Mouse (Mus musculus): ENCODE results near the gene 9430097D07Rik. TPM values are rescaled to one million over a fixed set of nuclear protein-coding genes. Genes with fewer than 3 reads are reported as not detected.

Gene 9430097D07Rik
- polyA plus RNA-seq (2014; fragmentation: Nextera tagmentation; extraction: Ambion mirVana): 0.35 TPM in 1 of 2 replicates, not detected in the other

GRCm38 (mm10) chr2:32575586-32576160, at the start of gene 9430097D07Rik:
9430097D07Rik (minus strand) TSS chr2:32575684.
- Histone ChIP-seq H3K27me3 (ENCODE audit: control insufficient read depth, insufficient read depth, low read length) (peaks cover 12% of the 10 kb centered on the region), H3K4me3 (ENCODE audit: low read depth, low read length) (peak within 1 kb of the TSS; percentile 35), H3K4me1 (replicated peaks; ENCODE audit: control insufficient read depth, insufficient read depth, low read length) (no peaks in the 10 kb centered on the region; the same call in 1 of the 2 replicates), H3K36me3 (ENCODE audit: control insufficient read depth, insufficient read depth, low read length) (no peaks in the 10 kb centered on the region), H3K4me2 (ENCODE audit: low read depth, low read length, severe bottlenecking) (peak within 1 kb of the TSS; percentile 88), H3K9ac (ENCODE audit: low read length) (peak within 1 kb of the TSS; percentile 49), H3K27ac (ENCODE audit: low read depth, low read length) (no peak within 1 kb of the TSS), H3K9me3 (ENCODE audit: control insufficient read depth, low read length) (no peaks in the 10 kb centered on the region)
- DNase-seq (ENCODE audit: low spot score): peak; percentile 84
- 3% methylated on average over 28 of the region's 28 CpGs for WGBS
- peak; percentile 71; the same call in 1 of the 2 replicates for ATAC-seq (replicated peaks; ENCODE audit: low FRiP score)

GRCm38 (mm10) chr2:32624111-32624748, 48.7 kb upstream of the 9430097D07Rik start:
- Histone ChIP-seq H3K36me3 (ENCODE audit: control insufficient read depth, insufficient read depth, low read length) (no peaks in the 10 kb centered on the region), H3K27ac (ENCODE audit: low read depth, low read length) (no peak overlapping the region), H3K4me1 (replicated peaks; ENCODE audit: control insufficient read depth, insufficient read depth, low read length) (peaks cover 18% of the 10 kb centered on the region), H3K4me2 (ENCODE audit: low read depth, low read length, severe bottlenecking) (no peak overlapping the region), H3K27me3 (ENCODE audit: control insufficient read depth, insufficient read depth, low read length) (no peaks in the 10 kb centered on the region), H3K9me3 (ENCODE audit: control insufficient read depth, low read length) (no peaks in the 10 kb centered on the region), H3K9ac (ENCODE audit: low read length) (no peak overlapping the region), H3K4me3 (ENCODE audit: low read depth, low read length) (no peak overlapping the region)
- 86% methylated on average over 5 of the region's 5 CpGs for WGBS
- no peak for ATAC-seq (replicated peaks; ENCODE audit: low FRiP score)
- DNase-seq (ENCODE audit: low spot score): no peak

GRCm38 (mm10) chr2:32621517-32621859, 46.0 kb upstream of the 9430097D07Rik start, which contains the start of gene Ak1:
Ak1 (plus strand) TSS chr2:32621758.
- Histone ChIP-seq H3K9ac (ENCODE audit: low read length) (no peak within 1 kb of the TSS), H3K4me1 (replicated peaks; ENCODE audit: control insufficient read depth, insufficient read depth, low read length) (peaks cover 10% of the 10 kb centered on the region; the same call in 1 of the 2 replicates), H3K9me3 (ENCODE audit: control insufficient read depth, low read length) (no peaks in the 10 kb centered on the region), H3K4me3 (ENCODE audit: low read depth, low read length) (no peak within 1 kb of the TSS), H3K27ac (ENCODE audit: low read depth, low read length) (no peak within 1 kb of the TSS), H3K27me3 (ENCODE audit: control insufficient read depth, insufficient read depth, low read length) (no peaks in the 10 kb centered on the region), H3K4me2 (ENCODE audit: low read depth, low read length, severe bottlenecking) (no peak within 1 kb of the TSS), H3K36me3 (ENCODE audit: control insufficient read depth, insufficient read depth, low read length) (no peaks in the 10 kb centered on the region; the same call in 1 of the 2 replicates)
- WGBS: 61% methylated on average over 7 of the region's 7 CpGs
- DNase-seq (ENCODE audit: low spot score) (no peak), ATAC-seq (replicated peaks; ENCODE audit: low FRiP score) (no peak)

DNA sequence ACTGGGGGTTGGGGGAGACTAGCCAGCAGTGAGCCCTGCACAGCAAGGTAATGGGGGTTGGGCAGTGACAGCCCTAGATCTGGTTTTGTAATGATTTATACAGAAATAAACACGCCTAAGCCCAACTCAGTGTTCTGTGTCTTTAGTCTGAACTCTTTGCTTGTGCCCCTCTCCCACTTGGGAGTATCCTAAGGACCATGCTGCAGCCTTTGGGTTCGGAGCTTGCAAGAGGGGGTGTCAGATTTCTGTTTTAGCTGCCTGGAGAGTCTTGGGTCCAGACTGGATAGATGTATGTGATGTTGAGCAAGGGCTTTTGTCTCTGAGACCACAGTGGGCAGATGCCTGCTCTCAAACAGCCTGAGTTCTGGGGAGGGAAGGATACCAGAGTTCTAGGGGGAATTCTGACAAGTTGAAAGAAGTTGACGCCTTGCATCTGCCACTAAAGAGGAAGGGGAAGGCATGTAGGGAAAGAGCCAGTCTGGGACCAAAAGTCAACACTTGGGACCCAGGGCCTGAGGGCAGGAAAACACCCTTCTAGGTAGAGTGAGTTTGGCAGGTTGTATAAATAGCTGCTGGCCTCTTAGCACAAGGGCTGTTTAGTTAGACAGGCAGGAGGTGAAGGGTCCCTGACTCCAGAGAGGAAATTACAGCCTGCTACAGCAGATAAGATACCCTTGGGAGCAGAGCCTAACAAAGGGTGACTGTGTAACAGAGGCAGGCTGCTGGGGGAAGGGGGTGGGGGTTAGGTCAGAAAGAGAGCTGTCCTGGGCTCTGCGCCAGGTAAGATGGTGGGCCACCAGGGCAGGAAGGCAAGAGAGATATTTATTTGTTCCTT, 45.4 kb upstream of the 9430097D07Rik start:
- H3K4me2 ChIP-seq (ENCODE audit: low read depth, low read length, severe bottlenecking): no peak overlapping the region
- H3K9ac ChIP-seq (ENCODE audit: low read length): no peak overlapping the region
- no peak overlapping the region for H3K4me3 ChIP-seq (ENCODE audit: low read depth, low read length)
- H3K4me1 ChIP-seq (replicated peaks; ENCODE audit: control insufficient read depth, insufficient read depth, low read length): peaks cover 10% of the 10 kb centered on the region; the same call in 1 of the 2 replicates
- WGBS: 42% methylated on average over 4 of the region's 4 CpGs
- no peak for ATAC-seq (replicated peaks; ENCODE audit: low FRiP score)
- H3K9me3 ChIP-seq (ENCODE audit: control insufficient read depth, low read length): no peaks in the 10 kb centered on the region
- H3K36me3 ChIP-seq (ENCODE audit: control insufficient read depth, insufficient read depth, low read length): no peaks in the 10 kb centered on the region; the same call in 1 of the 2 replicates
- no peaks in the 10 kb centered on the region for H3K27me3 ChIP-seq (ENCODE audit: control insufficient read depth, insufficient read depth, low read length)
- no peak overlapping the region for H3K27ac ChIP-seq (ENCODE audit: low read depth, low read length)
- DNase-seq (ENCODE audit: low spot score): no peak

- Histone ChIP-seq H3K4me2 (ENCODE audit: low read depth, low read length, severe bottlenecking) (no peak overlapping the region), H3K4me3 (ENCODE audit: low read depth, low read length) (no peak overlapping the region), H3K9ac (ENCODE audit: low read length) (no peak overlapping the region), H3K27ac (ENCODE audit: low read depth, low read length) (no peak overlapping the region), H3K4me1 (replicated peaks; ENCODE audit: control insufficient read depth, insufficient read depth, low read length) (0 out of 2 replicates have a peak, but pooled peaks cover 5% of the 10 kb centered on the region), H3K27me3 (ENCODE audit: control insufficient read depth, insufficient read depth, low read length) (no peaks in the 10 kb centered on the region), H3K9me3 (ENCODE audit: control insufficient read depth, low read length) (no peaks in the 10 kb centered on the region), H3K36me3 (ENCODE audit: control insufficient read depth, insufficient read depth, low read length) (no peaks in the 10 kb centered on the region; the same call in 1 of the 2 replicates)
- ATAC-seq (replicated peaks; ENCODE audit: low FRiP score) (no peak), DNase-seq (ENCODE audit: low spot score) (no peak)
- WGBS: 79% methylated on average over 9 of the region's 9 CpGs
Measured at GRCm38 (mm10) chr2:32618051-32618450, 42.6 kb upstream of the 9430097D07Rik start.

GRCm38 (mm10) chr2:32617601-32618000, 42.1 kb upstream of the 9430097D07Rik start:
- H3K9ac ChIP-seq (ENCODE audit: low read length): no peak overlapping the region
- WGBS: 94% methylated on average over 4 of the region's 4 CpGs
- no peak for ATAC-seq (replicated peaks; ENCODE audit: low FRiP score)
- no peak overlapping the region for H3K27ac ChIP-seq (ENCODE audit: low read depth, low read length)
- H3K27me3 ChIP-seq (ENCODE audit: control insufficient read depth, insufficient read depth, low read length): no peaks in the 10 kb centered on the region
- H3K4me1 ChIP-seq (replicated peaks; ENCODE audit: control insufficient read depth, insufficient read depth, low read length): 0 out of 2 replicates have a peak, but pooled peaks cover 5% of the 10 kb centered on the region
- H3K9me3 ChIP-seq (ENCODE audit: control insufficient read depth, low read length): no peaks in the 10 kb centered on the region
- H3K4me2 ChIP-seq (ENCODE audit: low read depth, low read length, severe bottlenecking): no peak overlapping the region
- no peak overlapping the region for H3K4me3 ChIP-seq (ENCODE audit: low read depth, low read length)
- H3K36me3 ChIP-seq (ENCODE audit: control insufficient read depth, insufficient read depth, low read length): no peaks in the 10 kb centered on the region; the same call in 1 of the 2 replicates
- no peak for DNase-seq (ENCODE audit: low spot score)

DNA sequence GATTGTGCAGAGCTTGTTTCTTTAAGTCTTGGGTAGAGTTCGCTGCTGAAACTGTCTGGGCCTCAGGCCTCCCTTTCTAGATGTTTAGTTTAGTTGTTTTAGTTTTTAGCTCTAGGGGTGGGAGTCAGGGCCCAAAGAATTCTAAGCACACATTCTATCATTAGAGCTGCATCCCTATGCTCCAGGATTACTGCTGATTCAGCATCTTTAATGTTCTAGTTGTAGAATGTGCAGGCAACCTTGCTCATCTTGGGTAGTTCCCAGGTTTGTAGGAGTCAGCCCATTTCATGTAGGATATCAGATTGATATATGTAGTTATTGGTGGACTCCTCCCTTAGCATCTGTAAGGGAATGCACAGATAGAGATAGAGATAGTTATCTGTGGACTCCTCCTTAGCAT, 41.6 kb upstream of the 9430097D07Rik start:
- 91% methylated on average over 1 of the region's 1 CpGs for WGBS
- DNase-seq (ENCODE audit: low spot score): no peak
- Histone ChIP-seq H3K36me3 (ENCODE audit: control insufficient read depth, insufficient read depth, low read length) (no peaks in the 10 kb centered on the region; the same call in 1 of the 2 replicates), H3K4me2 (ENCODE audit: low read depth, low read length, severe bottlenecking) (no peak overlapping the region), H3K4me1 (replicated peaks; ENCODE audit: control insufficient read depth, insufficient read depth, low read length) (0 out of 2 replicates have a peak, but pooled peaks cover 5% of the 10 kb centered on the region), H3K9ac (ENCODE audit: low read length) (no peak overlapping the region), H3K27ac (ENCODE audit: low read depth, low read length) (no peak overlapping the region), H3K27me3 (ENCODE audit: control insufficient read depth, insufficient read depth, low read length) (no peaks in the 10 kb centered on the region), H3K4me3 (ENCODE audit: low read depth, low read length) (no peak overlapping the region), H3K9me3 (ENCODE audit: control insufficient read depth, low read length) (no peaks in the 10 kb centered on the region)
- ATAC-seq (replicated peaks; ENCODE audit: low FRiP score): no peak

DNA sequence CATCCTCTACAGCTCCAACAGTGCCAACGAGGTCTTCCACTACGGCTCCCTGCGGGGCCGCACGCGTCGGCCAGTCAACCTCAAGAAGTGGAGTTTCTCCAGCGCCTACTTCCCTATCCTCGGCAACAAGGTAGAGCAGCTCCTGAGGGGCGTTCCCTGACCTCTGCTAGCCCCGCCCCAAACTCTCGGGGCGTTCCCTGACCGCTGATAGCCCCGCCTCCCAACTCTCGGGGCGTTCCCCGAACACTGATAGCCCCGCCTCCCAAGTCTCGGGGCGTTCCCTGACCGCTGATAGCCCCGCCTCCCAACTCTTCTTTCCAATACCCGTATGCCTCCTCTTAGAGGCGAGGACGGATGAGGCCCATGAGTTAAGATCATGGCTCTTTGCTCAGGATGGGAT, 36.8 kb upstream of the 9430097D07Rik start:
- Histone ChIP-seq H3K9me3 (ENCODE audit: control insufficient read depth, low read length) (no peaks in the 10 kb centered on the region), H3K4me1 (replicated peaks; ENCODE audit: control insufficient read depth, insufficient read depth, low read length) (peaks cover 9% of the 10 kb centered on the region; the same call in 1 of the 2 replicates), H3K4me3 (ENCODE audit: low read depth, low read length) (no peak overlapping the region), H3K27me3 (ENCODE audit: control insufficient read depth, insufficient read depth, low read length) (peaks cover 2% of the 10 kb centered on the region; the same call in 1 of the 2 replicates), H3K27ac (ENCODE audit: low read depth, low read length) (no peak overlapping the region), H3K9ac (ENCODE audit: low read length) (no peak overlapping the region), H3K36me3 (ENCODE audit: control insufficient read depth, insufficient read depth, low read length) (no peaks in the 10 kb centered on the region), H3K4me2 (ENCODE audit: low read depth, low read length, severe bottlenecking) (no peak overlapping the region)
- ATAC-seq (replicated peaks; ENCODE audit: low FRiP score) (no peak), DNase-seq (ENCODE audit: low spot score) (no peak)
- WGBS: 67% methylated on average over 26 of the region's 26 CpGs
